Mouse (Mus musculus) forebrain, embryonic 16.5 days (tissue): ENCODE measurements at regions not wholly inside any gene's neighbourhood (a gene's known extent, or its start where the extent isn't known, plus 50 kb on each side); places are given as distances from the start of the nearest gene placed in this dataset.

Experiments
- ATAC-seq: fragments of 200-750 bp; cut with Nextera tagmentation; 2 replicates; pipeline ENCODE4 v1.8.0; 2017; ENCODE audit warnings: mild to moderate bottlenecking, moderate library complexity
- H3K27ac ChIP-seq: fragments of 300-500 bp; sonication (generic); 2 replicates; pipeline ENCODE4 v1.5.1; 2014; ENCODE audit warnings: low read length, control low read depth
- H3K27me3 ChIP-seq: fragments of 300-500 bp; sonication (generic); replicated peaks from 2 replicates; pipeline ENCODE4 v1.6.1; 2014; ENCODE audit warnings: low read length; ENCODE audit not compliant: control insufficient read depth, insufficient read depth
- H3K36me3 ChIP-seq: fragments of 300-500 bp; sonication (generic); 2 replicates; pipeline ENCODE4 v1.6.1; 2014; ENCODE audit not compliant: control insufficient read depth, insufficient read depth
- H3K4me1 ChIP-seq: fragments of 300-500 bp; sonication (generic); replicated peaks from 2 replicates; pipeline ENCODE4 v1.6.1; 2014; ENCODE audit warnings: low read length; ENCODE audit not compliant: control insufficient read depth, insufficient read depth
- H3K4me2 ChIP-seq: fragments of 300-500 bp; sonication (generic); 2 replicates; pipeline ENCODE4 v1.6.1; 2014; ENCODE audit warnings: mild to moderate bottlenecking, low read length, control low read depth
- H3K4me3 ChIP-seq: fragments of 300-500 bp; sonication (generic); replicated peaks from 2 replicates; pipeline ENCODE4 v1.5.1; 2014; ENCODE audit warnings: mild to moderate bottlenecking, low read length, control low read depth
- H3K9ac ChIP-seq: fragments of 300-500 bp; sonication (generic); replicated peaks from 2 replicates; pipeline ENCODE4 v1.6.1; 2014; ENCODE audit warnings: low read depth, low read length, control low read depth
- H3K9me3 ChIP-seq: fragments of 300-500 bp; sonication (generic); 2 replicates; pipeline ENCODE4 v1.6.1; 2016; ENCODE audit warnings: low read length; ENCODE audit not compliant: control insufficient read depth
- WGBS: fragments of 180-500 bp; shearing (Covaris S2); extraction: QIAGEN DNeasy Blood & Tissue Kit; methylation state at CpG from one replicate; pipeline ENCODE4 v1.1.7; 2014; 5-methylcytosine and 5-hydroxymethylcytosine counted together

- Histone ChIP-seq H3K36me3 (no peaks in the 10 kb centered on the region), H3K27ac (no peak overlapping the region), H3K9ac (no peak overlapping the region), H3K9me3 (no peaks in the 10 kb centered on the region), H3K4me3 (no peak overlapping the region), H3K4me2 (no peak overlapping the region), H3K4me1 (no peaks in the 10 kb centered on the region), H3K27me3 (no peaks in the 10 kb centered on the region)
- ATAC-seq = no peak
- WGBS = 97% methylated on average over 3 of the region's 3 CpGs
Measured at GRCm38 (mm10) chr3:148316198-148316597, 674.2 kb downstream of the Adgrl2 start.

GRCm38 (mm10) chr3:148315286-148315685 is 675.1 kb downstream of the Adgrl2 start:
- Histone ChIP-seq H3K4me1 (no peaks in the 10 kb centered on the region), H3K4me3 (no peak overlapping the region), H3K27ac (no peak overlapping the region), H3K9me3 (no peaks in the 10 kb centered on the region), H3K27me3 (no peaks in the 10 kb centered on the region), H3K4me2 (no peak overlapping the region), H3K9ac (no peak overlapping the region), H3K36me3 (no peaks in the 10 kb centered on the region)
- WGBS = 67% methylated on average over 1 of the region's 1 CpGs
- no peak for ATAC-seq

GRCm38 (mm10) chr3:148295515-148295914 is 694.8 kb downstream of the Adgrl2 start:
- H3K9me3 ChIP-seq = no peaks in the 10 kb centered on the region
- no peak overlapping the region for H3K4me2 ChIP-seq
- 96% methylated on average over 5 of the region's 5 CpGs for WGBS
- ATAC-seq = no peak
- no peak overlapping the region for H3K4me3 ChIP-seq
- no peaks in the 10 kb centered on the region for H3K27me3 ChIP-seq
- H3K36me3 ChIP-seq = no peaks in the 10 kb centered on the region
- no peaks in the 10 kb centered on the region for H3K4me1 ChIP-seq
- no peak overlapping the region for H3K9ac ChIP-seq
- H3K27ac ChIP-seq = no peak overlapping the region

- ATAC-seq = no peak
Measured at GRCm38 (mm10) chr3:148278978-148279377, 711.4 kb downstream of the Adgrl2 start.

GRCm38 (mm10) chr3:148272159-148272848 is 718.1 kb downstream of the Adgrl2 start:
- Histone ChIP-seq H3K4me2 (no peak overlapping the region), H3K36me3 (no peaks in the 10 kb centered on the region), H3K27me3 (no peaks in the 10 kb centered on the region), H3K4me3 (no peak overlapping the region), H3K9ac (no peak overlapping the region), H3K4me1 (no peaks in the 10 kb centered on the region), H3K27ac (no peak overlapping the region), H3K9me3 (no peaks in the 10 kb centered on the region)
- 79% methylated on average over 4 of the region's 4 CpGs for WGBS
- ATAC-seq = no peak

More at GRCm38 (mm10) chr3:148278978-148279377, 711.4 kb downstream of the Adgrl2 start:
- Histone ChIP-seq H3K4me2 (no peak overlapping the region), H3K4me1 (no peaks in the 10 kb centered on the region), H3K9ac (no peak overlapping the region), H3K36me3 (no peaks in the 10 kb centered on the region), H3K27ac (no peak overlapping the region), H3K9me3 (no peaks in the 10 kb centered on the region), H3K4me3 (no peak overlapping the region), H3K27me3 (no peaks in the 10 kb centered on the region)
- 17% methylated on average over 3 of the region's 3 CpGs for WGBS

GRCm38 (mm10) chr3:148268812-148269211 is 721.5 kb downstream of the Adgrl2 start:
- Histone ChIP-seq H3K27ac (no peak overlapping the region), H3K27me3 (no peaks in the 10 kb centered on the region), H3K4me2 (no peak overlapping the region), H3K4me1 (no peaks in the 10 kb centered on the region), H3K36me3 (no peaks in the 10 kb centered on the region), H3K9me3 (no peaks in the 10 kb centered on the region), H3K4me3 (no peak overlapping the region), H3K9ac (no peak overlapping the region)
- ATAC-seq = no peak
- WGBS = 97% methylated on average over 4 of the region's 4 CpGs

GRCm38 (mm10) chr3:148259211-148259610 is 731.1 kb downstream of the Adgrl2 start:
- Histone ChIP-seq H3K36me3 (no peaks in the 10 kb centered on the region), H3K27ac (no peak overlapping the region), H3K27me3 (no peaks in the 10 kb centered on the region), H3K4me2 (no peak overlapping the region), H3K4me3 (no peak overlapping the region), H3K9me3 (no peaks in the 10 kb centered on the region), H3K4me1 (no peaks in the 10 kb centered on the region), H3K9ac (no peak overlapping the region)
- no peak for ATAC-seq
- whole genome bisulfite sequencing = 92% methylated on average over 1 of the region's 1 CpGs

- Histone ChIP-seq H3K9me3 (no peaks in the 10 kb centered on the region), H3K27me3 (no peaks in the 10 kb centered on the region), H3K4me3 (no peak overlapping the region), H3K4me1 (0 out of 2 replicates have a peak, but pooled peaks cover 4% of the 10 kb centered on the region), H3K36me3 (no peaks in the 10 kb centered on the region), H3K9ac (no peak overlapping the region), H3K4me2 (no peak overlapping the region), H3K27ac (no peak overlapping the region)
- peak; percentile 66 for ATAC-seq
- 65% methylated on average over 1 of the region's 1 CpGs for WGBS
Measured at GRCm38 (mm10) chr3:148248617-148249016, 741.7 kb downstream of the Adgrl2 start.

- Histone ChIP-seq H3K36me3 (no peaks in the 10 kb centered on the region), H3K4me1 (0 out of 2 replicates have a peak, but pooled peaks cover 4% of the 10 kb centered on the region), H3K9ac (no peak overlapping the region), H3K4me3 (no peak overlapping the region), H3K27me3 (no peaks in the 10 kb centered on the region), H3K4me2 (no peak overlapping the region), H3K27ac (no peak overlapping the region), H3K9me3 (no peaks in the 10 kb centered on the region)
- ATAC-seq = no peak
Measured at GRCm38 (mm10) chr3:148246786-148247185, 743.6 kb downstream of the Adgrl2 start.

GRCm38 (mm10) chr3:148238093-148238492 is 752.3 kb downstream of the Adgrl2 start:
- no peak overlapping the region for H3K9ac ChIP-seq
- H3K9me3 ChIP-seq = no peaks in the 10 kb centered on the region
- ATAC-seq = no peak
- no peaks in the 10 kb centered on the region for H3K27me3 ChIP-seq
- H3K36me3 ChIP-seq = no peaks in the 10 kb centered on the region
- H3K4me1 ChIP-seq = no peaks in the 10 kb centered on the region
- H3K27ac ChIP-seq = no peak overlapping the region
- H3K4me2 ChIP-seq = no peak overlapping the region
- no peak overlapping the region for H3K4me3 ChIP-seq
